Mouse (Mus musculus) induced T-regulatory cell, adult 2 months (primary cell): Measurements from ENCODE around the gene Mrgprh.

ENCODE experiments used
- DNase-seq: peaks from one replicate; pipeline ENCODE4 v3.0.0-alpha.2; 2012; ENCODE audit warnings: low read depth

Gene Mrgprh

DNA sequence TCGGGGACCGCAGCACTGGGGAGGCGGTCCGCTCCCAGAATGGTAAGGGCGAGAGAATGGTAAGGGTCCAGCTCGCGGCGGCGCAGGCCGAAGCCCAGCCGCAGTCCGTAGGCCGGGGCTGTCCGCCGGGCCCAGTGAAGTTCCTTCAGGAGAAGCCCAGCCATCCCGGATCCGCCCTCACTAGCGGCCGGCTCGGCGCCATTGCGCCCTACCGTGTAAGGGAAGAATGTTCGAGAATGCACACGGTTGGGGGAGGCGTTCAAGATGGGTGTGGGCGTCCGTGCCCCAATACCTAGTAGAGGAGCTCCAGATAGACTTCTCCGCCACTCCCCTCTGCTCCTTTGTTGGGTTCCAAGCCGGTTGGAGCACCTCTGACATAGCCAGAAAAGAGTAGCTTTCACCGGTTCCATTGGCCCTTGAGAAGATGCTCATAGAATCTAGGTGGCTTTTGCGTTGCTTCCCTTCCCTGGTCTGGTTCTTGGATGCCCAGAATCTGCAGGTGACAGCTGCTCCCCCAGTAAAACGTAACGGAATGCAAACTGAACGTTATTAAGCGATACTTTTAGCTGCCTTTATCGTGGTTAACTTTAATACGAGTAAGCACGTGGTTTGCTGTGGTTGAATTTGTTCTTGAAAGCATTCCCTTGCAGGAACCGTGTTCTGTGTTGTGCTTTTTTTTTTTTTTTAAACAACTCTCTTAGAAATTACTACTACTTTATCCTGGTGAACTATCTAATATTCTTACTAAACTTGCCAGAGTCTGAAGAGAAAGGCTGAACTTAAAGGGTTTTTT, 41.0 kb downstream of the Mrgprh start:
- peak; percentile 78 for DNase-seq

DNA sequence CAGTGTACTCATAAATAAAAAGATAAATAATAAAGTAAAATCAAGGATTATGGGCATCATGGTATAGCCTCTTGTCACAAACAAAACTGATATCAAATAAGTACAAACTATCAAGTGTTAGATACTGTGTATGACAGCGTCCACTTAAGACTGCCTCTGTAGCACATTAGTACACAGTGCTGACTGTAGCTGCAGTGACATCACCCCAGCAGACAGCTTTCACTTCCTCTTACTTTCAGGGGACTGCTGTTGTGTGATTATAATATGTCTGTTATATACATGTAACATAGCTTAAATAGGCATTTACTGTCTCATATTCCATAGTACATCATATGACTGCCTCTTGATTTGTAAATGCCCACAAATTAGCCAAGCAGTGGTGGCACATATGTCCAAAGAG, 45.2 kb downstream of the Mrgprh start:
- no peak for DNase-seq

DNA sequence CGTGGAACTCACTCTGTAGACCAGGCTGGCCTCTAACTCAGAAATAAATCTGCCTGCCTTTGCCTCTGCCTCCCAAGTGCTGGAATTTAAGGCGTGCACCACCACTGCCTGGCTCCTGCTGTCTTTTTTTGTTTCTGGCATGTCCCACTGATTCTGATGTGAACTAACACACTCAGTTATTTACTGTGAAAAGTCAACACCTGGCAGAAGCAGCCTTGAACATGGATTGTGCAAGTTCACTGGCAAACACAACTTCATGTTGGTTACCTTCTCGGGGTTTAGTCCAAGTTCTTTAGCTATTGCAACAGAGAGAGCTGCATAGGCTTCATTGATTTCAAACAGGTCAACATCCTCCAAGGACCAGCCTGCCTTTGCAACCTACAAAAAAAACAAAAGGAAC, 49.2 kb downstream of the Mrgprh start:
- DNase-seq, result no peak

DNA sequence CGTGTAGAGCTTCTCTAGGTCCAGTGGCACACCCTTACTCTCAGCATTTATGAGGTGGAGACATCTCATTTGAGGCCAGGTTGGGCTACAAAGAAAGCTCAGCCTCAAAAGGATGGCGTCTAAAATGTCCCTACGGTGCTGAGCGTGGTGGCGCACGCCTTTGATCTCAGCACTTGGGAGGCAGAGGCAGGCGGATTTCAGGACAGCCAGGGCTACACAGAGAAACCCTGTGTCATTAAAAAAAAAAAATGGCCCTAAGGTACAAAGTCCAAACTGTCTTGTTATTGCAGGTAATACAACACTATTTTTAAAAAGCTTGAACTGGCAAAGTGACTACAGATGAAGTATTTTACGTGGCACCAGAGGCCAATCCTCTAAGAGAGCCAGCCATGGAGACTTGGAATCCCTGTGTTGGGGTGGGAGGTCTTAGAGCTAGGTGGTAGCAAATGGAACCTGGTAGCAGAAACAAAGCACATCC, 49.9 kb downstream of the Mrgprh start:
- no peak for DNase-seq
